Mouse (Mus musculus): Measurements from ENCODE around the gene Prkg1.

DNA sequence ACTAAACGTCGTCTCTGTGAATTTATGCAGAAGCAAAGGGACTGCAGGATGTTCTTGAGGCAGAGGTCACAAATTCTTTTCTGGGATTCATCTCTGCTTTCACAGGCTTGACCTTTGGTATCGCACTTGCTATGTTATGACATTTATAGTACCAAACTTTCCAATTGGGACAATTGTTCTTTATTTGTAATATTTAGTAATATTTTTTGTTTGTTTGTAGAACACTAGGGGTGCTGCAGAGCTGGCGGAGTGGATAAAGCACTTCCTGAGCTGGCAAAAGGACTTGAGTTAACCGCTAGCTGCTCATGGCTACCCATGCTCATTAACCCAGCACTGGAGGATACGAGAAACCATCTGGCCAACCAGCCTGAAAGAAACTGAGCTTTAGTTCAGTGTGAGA, 49.9 kb downstream of the Prkg1 start:
- no peak for TF ChIP-seq CTCF (IDR thresholded peaks at IDR 0.05; ENCODE audit: extremely low read depth, insufficient read depth, low read length)
- TF ChIP-seq POLR2A (IDR thresholded peaks at IDR 0.05; ENCODE audit: extremely low read depth, insufficient read depth, low read length), result no peak
